Mouse (Mus musculus): Measurements from ENCODE around the gene Pnpla8.
"Not testable (repeated sequence)": the region's sequence is repeated elsewhere in the genome, so short reads cannot be mapped to it uniquely, and the experiment has no call there.

The Pnpla8 gene

DNA sequence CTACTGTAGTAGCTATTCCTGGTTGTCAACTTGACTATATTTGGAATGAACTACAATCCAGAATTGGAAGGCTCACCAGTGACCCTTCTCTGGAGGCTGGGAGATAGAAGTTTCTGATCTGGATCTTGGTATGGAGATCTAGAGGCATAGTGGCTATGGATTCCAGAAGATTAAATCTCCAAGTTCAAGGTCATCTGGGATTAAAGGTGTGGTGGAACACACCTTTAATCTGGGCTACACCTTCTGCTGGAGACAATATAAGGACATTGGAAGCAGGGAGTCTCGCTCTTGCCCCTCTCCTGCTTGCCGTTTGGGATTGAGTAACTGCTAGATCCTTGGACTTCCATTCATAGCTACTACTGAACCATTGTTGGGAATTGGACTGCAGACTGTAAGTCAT lies at the start of gene Pnpla8:
TSS of gene Pnpla8 (plus strand) at position 301 of the 400 bp plus-strand sequence.
- not testable (repeated sequence) for DNase-seq

DNA sequence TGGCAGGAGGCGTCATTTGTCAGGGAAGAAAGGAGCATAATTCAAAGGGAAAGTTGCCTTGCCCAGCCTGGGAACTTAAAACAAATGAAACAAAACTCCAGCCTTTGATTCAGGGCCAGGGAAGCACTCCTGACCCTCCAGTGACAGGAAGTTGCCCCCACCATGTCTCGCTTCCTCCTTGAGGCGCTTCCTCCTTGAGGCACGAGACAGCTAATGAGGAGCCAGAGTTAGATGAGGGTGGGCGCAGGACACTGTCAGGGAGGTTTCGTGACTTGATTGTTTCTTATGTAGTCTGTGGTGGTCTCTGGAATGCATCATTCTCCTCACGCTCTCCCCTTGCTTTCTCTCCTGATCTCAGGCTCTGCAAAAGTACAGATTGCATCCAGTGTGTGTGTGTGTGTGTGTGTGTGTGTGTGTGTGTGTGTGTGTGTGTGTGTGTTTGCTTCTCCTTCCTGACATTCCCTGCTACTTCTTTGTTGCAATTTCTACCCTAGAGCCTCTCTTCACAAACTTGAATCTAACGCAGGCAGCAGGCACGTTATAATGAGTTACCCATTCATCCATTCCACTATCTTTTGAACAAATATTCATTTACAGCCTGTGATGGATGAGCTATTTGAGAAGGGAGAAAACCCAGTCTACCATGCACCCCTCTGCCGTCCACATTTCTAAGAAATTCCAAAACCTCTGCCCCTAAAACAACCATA lies 44.7 kb upstream of the Pnpla8 start:
- DNase-seq = no peak

DNA sequence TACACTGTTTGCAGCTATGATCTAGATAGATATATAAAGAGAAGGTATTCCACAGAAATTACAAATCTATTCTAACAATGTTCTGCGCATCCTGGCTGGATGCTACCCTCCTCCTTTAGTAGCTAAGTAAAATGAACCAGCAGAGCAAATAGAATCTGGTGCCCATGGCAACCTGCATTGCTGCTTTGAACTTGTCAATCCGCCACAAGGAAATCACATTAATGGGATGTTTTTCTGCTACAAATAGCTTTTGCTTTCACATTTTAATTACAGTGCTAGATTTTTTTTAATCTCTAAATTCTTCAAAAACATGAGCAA lies 44.2 kb upstream of the Pnpla8 start:
- no peak for DNase-seq

DNA sequence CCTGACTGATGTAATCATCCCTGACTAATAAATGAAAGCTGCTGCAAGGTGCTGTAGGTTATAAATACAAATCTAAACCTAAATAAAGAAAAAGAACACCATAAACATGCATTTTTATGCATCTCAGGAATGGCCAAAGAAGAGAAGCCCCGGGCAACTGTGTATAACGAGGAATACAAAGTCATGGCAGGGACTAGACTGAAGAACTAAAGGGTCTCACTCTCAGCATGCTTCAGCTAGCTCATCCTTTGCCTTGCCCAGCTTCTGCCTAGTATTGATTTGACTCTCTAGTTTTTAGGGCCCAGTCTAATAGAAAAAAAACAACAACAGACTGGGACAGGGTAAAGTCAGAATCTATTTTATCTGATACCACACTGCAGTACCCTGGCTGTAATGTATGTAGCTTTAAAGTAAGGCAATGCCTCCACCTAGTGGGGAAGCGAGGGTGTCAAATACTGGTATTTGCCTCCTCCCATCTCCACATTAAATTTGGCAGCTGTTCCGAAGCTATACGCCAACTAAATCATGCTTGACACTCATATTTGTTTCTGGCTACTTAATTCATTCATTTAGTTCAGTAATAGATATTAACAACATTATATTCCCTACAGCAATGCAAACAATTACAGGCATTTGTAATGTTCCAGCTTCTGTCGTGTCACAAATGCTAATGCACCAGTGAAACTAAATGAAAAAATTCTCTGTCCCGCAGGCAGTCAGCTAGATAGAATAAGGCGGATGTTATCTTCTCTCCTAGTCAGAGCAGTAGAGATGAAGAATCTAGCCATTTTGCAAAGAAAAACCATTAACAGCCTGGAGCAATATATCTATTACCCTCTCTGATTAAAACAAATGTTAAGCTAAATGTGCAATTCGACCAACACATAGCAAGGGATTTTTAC lies 39.8 kb upstream of the Pnpla8 start:
- no peak for DNase-seq

DNA sequence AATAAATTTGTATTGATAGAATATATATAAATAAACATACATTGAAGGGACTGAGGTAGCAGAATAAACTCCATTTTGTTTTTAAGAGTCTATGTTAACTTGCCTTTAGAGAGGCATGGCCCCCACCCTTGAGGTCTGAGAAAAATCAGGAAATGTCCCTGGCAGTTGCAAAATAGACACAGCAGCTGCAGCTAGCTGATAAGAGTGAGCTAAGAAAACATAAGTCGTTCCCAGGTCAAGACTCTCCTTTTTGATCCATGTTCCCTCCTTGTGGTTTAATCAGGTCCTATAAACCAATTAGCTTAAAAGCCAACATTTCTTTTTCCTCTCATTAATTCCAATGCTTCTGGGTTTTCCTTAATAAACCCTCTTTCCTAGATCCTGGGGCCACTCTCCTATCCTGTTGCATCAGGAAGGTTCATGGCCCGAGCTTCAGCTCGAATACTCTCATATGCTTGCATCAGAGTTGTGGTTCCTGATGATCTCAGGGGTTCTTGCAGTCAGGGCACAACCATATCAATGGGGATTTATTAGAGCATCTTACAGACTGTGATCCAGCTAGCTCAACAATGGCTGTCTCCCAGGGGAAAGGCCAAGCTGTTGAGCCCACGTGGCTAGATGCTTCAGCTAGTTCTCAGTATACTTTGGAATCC lies 23.2 kb upstream of the Pnpla8 start:
- DNase-seq = no peak

DNA sequence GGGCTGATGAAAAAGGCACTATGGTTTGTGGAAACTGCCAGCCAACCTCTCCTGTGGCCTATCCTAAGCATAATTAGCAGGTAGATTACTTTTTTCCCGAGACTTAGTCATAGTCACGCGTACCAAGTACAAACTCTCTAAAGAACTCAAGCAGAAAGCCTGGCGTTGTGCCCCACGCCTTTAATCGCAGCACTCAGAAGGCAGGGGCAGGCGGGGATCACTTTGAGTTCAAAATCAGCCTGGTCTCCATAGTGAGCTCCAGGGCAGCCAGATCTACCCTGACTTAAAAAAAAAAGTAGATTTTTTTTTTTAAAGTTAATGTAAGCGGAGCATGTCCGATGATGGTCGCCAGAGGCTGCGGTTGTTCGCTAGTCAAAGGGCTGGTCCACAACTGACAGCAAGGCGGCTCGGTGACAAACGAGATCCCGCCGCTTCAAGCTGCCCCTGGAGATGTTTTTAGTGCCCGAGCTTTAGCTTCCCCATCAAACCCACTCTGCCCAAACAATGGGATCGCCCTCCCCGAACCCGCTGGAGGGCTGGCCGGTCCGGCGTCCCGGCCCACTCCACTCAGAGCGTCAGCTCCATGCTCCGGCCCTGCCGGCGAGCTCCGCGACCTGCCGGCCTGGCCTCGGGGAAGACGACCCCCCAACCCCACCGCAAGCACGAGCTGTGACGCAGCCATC lies 11.9 kb upstream of the Pnpla8 start:
- peak; percentile 56 for DNase-seq

DNA sequence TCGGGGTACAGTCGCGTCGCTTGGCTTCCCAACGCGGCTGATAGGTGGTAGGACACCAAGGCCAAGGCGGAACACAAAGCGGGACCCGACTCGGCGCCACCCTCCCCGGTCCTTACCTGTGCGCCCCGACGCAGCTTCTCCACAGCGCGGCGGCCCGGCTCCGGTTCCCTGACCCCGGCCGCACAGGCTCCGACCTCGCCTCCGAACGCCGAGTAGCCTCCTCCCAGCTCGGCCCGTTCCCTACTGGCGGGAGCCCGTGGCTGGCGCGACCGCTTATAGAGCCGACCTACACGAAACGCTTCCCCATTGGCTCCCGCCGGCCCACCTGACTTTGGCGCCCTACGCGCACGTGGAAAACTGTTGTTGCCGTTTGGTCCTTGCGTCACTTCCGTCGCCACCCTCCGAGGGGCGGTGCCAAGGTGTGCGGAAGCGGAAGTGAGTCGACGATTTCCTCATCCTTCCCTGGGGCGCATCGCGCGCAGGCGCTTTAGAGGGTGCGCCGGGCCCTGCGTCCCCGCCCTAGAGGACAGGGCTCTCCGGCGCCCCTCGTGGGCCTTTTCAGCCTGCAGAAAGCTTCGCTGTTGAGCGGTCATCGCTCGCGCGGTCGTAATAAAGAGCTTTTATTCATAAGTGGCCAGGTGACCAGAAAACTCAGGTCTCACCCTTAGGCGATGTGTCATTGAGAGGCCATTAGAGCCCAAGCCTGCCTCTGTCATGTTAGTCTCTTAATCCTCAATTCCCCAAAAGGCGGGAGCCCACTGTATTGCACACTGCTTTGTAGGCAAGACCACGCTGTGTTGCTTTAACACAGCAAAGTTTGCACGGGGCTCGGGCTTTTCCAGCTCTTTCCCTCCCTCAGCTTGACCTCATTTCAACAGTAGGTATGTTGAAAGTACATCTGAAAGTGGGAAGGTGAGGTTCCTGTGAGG lies 11.1 kb upstream of the Pnpla8 start, which contains the start of gene Dnajb9:
TSS of gene Dnajb9 (minus strand) at position 503 of the 929 bp plus-strand sequence.
- DNase-seq = peak; percentile 100

DNA sequence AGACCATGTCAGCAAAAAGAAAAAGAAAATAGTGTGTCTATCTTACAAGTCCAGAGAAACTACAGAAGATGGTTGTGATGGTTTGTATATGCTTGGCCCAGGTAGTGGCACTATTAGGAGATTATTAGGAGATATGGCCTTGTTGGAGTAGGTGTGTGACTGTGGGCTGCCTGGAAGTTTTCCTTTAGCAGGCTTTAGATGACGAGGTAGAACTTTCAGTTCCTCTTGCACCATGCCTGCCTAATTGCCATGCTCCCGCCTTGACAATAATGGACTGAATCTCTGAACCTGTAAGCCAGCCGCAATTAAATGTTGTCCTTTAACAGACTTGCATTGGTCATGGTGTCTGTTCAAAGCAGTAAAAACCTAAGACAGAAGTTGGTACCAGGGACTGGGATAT lies 9.6 kb upstream of the Pnpla8 start:
- no peak for DNase-seq

DNA sequence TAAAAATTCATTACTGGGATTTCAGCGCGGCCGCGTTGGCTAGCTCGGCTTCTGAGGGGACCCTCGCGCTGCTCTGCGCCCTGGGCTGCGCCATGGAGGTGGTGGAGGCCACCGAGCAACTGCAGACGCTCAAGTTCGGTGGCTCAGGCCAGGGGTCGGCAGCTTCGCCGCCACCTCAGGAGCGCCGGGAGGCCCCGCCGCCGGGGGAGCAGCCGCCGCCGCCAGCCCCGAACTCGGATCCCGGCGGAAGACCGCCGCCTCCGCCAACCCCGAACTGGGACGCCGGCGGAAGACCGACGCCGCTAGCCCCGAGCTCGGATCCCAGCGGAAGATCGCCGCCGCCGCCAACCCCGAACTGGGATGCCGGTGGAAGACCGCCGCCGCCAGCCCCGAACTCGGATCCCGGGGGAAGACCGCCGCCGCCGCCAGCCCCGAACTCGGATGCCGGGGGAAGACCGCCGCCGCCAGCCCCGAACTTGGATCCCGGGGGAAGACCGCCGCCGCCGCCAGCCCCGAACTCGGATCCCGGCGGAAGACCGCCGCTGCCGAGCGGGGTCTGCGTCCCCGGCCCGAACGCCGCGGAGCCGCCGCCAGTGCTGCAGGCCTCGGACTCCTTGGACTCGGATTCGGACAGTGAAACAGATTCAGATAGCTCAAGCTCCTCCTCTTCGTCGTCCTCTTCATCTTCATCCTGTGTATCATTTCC lies 634 bp downstream of the Pnpla8 start:
- DNase-seq = peak; percentile 30

DNA sequence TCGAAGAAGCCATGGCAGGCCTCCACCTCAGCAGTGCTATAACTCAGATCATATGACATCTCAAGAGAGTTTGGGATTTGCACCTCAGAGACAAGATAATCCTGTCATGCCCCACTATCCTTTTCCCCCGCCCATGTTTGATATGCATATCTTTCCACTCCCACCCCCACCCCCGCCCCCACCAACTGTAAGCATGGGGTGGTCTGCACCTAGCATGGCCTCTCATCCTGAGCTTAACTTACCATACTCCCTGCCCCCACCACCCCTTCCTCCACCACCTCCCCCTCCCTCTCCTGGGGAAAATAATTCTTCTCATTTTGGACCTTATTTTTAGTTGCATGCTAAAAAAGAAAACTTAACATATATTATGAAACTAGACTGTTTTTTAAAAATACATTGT lies 1.9 kb downstream of the Pnpla8 start:
- DNase-seq = no peak

DNA sequence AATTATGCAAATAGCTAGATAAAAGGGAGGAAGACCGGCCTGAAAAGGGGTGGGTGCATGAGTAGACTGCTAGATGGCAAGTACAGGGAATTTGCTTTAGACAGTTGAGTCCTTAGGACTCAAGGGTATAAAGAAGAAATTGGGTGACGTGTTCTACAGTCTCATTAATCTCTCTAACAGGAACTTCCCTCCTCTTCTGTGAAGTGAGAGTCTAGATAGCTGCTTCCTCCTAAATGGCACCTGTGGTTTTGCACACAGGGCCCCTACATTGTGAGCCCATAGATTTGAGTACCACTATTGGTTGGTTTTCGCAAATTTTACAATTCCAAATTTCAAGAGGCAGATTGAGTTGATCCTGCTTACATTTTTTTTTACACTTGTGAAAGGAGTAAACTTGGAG lies 3.5 kb downstream of the Pnpla8 start:
- no peak for DNase-seq

DNA sequence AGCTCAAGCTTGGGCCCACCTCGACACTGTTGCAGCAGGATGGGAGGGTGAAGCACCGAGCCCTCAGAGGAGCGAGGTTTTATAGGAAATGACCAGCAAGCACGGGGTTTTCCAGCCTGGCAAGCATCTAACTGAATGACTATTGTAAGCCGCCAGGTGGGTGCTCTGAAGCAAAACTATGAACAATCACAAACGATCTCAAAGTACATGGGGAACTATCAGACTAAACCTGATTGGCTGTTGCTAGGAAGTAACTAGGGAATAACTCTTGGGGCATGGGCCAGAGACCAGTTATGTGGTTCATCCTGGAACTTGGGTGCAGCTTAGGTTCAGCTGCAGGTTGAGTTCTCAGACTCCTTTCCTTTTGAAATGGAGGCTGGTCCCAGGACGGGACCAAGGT lies 19.9 kb downstream of the Pnpla8 start:
- DNase-seq = no peak

DNA sequence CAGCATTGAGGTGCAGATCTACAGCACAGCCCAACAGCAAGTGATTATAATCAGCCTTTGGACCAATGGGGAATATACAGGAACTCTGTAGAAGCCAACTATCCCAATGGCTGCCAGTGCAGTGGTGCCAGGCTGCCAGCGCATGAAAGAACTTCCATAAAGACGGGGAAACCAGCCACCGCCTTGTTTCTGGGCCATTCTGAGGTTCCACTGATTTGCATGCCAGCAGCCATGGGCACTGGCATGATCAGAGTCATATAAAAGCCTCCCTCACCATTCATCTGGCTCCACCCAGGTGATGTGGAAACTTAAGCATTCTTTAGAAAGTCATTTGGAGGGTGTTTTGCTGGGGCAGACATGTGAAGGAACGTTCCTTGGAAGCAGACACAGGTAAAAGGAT lies 21.2 kb downstream of the Pnpla8 start:
- DNase-seq = no peak

DNA sequence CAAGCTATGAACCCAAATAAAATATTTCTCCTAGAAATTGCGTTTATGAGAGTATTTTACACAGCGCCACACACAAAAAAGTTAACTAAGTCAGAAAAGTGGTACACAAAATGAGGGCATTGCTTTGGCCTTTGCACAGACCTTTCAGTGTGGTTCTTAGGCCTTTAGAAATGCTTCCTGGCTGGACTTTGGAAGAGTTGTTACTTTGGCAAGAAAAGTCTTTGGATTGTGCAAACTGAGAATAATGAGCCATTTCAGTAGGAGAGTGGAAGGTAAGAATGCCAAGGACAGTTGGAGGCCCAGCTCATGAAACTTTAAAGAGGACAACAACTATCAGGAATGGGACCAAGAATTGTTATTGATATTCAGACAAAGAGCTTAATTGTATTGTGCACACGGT lies 24.6 kb downstream of the Pnpla8 start:
- DNase-seq = no peak

DNA sequence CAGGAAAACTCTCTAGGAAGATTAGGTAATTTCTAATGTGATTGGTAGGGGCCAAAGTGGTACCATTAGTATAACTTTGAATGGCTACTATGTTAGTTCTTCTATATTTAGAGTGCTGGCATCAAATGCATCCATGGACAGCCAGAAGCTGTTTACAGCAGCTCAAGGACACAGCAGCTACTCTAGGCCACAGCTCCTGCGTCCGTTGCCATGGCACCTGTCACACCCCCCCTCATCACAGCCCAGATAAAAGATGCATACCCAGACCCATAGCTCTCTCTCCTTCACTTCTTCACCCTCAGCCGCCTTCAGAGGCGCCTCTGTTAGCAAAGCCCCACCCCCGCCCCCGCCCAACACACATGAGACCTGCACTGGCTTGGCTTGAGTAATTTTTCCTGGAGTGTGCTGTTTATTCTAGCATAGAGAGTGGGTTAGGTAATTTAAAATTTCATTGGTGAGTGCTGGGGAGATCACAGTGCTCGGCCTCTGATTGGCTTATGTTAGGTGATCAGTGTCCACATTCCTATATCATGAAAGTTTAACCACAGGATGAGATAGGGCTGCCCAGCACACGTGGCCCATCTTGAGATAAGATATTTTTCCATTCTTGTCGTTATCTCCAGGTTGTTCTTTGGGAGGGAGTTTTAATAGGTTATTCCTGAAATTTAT lies 27.3 kb downstream of the Pnpla8 start:
- DNase-seq = no peak

DNA sequence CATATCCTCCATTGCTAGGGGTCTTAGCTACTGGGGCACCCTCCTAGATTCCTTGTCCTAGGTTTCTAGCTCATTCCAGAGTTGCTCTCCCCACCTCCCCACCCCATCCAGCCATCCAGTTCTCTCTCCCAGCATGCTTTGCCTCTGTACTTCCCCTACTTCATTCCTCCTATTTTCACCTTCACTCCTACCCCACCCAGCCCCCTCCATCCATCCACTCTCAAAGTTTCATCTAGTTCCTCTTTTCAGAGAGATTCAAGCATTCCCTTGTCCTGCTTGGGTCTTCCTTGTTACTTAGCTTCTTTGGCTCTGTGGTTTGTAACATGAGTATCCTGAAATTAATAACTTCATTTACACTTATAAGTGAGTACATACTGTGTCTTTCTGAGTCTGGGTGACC lies 41.4 kb downstream of the Pnpla8 start:
- no peak for DNase-seq

DNA sequence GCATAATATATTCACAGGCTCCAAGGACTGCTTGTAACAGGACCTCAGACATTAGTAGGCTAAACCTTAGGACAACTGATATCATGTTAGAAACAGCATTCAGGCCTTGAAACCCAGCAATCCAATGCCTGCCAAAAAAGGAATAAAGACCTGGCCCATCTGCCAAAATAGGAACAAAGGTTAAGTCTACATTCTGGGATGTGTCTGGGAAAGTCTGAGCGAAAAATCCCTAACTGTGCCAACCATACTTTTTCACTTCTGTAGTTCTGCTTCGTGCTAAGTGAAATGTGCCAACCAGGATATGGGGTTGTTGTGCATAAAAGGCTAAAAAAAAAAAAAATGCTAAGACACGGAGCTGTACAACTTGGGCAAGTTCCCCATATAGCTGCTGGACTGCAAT lies 44.5 kb downstream of the Pnpla8 start:
- no peak for DNase-seq

DNA sequence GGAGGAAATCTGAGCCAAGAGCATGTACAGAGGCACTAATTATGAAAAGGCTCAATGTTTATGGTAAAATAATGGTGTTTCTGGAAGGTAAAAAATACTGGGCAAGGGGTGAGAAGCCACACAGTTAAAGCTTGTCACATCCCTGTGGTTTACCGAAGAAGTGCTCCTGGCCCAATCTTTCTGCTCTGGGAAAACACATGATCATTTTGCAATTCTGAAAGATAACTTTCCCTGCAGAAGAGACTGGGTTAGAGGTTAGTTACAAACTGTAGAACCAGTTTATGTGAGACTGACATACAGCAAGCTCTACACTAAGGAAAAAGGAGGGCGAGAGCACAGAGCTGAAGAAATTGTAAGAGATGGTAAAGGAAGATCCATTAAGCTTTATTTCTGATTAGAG lies 46.0 kb downstream of the Pnpla8 start:
- DNase-seq = no peak

DNA sequence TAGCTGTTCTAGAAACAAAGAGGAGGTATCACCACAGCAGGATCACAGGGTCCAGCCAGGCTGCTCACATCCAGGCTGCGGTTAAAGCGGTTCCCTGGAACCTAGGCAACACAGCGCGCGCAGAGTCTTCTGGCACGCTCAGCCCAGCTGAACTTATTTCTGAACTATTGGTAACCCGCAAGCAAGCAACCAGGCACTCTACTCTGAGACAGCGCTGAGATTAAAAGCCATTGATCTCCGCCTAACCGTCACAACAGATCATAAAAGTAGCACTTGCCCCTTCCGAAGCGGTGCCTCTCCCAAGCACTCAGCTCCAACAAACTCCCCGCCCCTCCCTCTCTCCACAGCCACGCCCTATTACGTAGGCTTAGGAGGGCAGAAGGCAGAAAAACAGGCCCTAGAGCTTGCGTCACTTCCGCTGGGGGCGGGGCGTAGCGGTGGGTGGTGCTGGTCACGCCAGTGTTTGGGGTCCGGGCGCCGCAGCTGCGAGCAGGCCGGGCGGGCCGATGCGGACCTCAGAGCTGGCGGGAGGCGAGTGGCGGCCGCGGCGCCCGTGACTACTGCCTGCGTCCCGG lies 47.6 kb downstream of the Pnpla8 start:
- peak; percentile 98 for DNase-seq

DNA sequence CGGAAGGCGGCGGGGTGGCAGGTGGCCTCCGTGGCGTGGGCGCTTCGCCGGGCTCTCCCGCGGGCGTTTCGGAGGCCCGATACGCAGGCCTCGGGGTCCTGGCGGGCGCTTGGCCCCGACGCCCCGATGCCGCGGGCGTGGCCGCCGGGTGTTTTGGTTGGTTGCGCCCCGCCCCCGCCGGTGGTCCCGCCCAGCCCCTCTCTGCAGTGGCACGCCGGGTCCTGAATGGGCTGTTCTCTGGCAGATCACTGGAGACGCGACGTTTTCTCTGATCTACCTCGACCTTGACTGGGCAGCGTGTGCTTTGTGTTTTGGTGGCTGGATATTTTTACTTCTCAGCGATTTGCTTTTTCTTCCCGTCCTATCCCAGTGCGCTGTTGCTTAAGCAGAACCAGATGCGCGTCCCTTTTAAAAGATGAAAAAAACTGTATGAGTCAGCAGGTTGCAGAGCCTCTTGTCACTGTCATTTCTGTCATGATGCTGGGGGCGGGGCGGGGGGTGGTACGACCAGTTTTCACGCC lies 48.2 kb downstream of the Pnpla8 start:
- no peak for DNase-seq

Data from cerebellum, adult 11-12 months (tissue).